In the genomic region with DNA sequence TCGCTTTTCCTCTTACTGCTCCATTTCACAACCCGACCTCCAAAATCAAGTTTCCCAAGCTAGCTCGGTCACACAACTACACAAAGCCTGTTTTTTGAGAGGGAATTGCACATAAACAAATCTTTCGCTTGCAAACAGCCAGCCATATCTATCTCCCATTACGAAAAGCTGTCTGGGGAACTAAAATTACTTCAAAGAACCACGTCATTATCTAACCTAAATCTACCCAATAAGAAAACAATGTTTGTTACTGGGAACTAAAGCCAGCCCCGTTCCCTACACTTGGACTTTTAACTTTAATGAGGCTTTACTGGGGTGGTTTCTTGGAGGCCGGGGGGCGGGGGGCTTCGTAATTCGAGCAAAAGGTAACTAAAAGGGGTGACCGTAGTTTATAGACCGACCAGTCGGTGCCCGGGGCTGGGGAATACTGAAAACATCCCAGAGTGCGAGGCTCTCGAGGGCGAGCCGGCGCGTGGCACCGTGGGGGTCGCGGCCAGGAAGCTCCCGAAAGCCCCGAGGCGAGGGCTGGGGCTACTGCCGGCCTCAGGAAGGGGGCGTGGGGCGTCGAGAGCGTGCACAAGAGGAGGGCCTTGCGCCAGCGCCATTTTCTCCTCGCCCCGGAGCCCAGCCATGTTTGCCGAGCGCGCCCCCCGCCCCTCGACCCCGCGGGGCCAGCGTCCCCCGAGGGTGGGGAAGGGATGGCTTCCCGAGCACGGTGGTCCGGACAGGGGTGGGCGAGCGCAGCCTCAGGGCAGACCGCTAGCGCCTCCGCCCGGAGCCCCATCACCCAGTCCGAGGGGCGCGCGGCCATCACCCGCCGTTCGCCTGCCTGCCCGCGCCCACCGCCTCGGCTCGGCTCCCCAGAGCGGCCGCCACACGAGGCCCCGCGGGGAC, we compare ENCODE assay signal across 8 mouse cellular contexts. TPM values are rescaled to one million over a fixed set of nuclear protein-coding genes. Genes with fewer than 3 reads are reported as not detected.
DNase-seq lines count a peak whose midpoint lies in the region; ATAC-seq lines count a peak whose summit lies in the region.

No protein-coding gene starts in this region.

- ATAC-seq in activated CD4-positive, CD25-positive, alpha-beta regulatory T cell, adult 4 months, result peak; percentile 34

- peak; percentile 72 for DNase-seq in CD4-positive helper T cell, adult 2 months (ENCODE audit: low read depth, low spot score)
- DNase-seq in embryo, embryonic 9.5 days (ENCODE audit: extremely low spot score), result peak; percentile 76
- DNase-seq in heart, adult 9 months (ENCODE audit: low spot score in 2 of 2), result peak; percentile 17 to 59
- DNase-seq in kidney, adult 9 months, result peak; percentile 44
- DNase-seq in lung, postnatal 25 days (ENCODE audit: low spot score), result peak; percentile 48
- DNase-seq in retina, embryonic 14.5 days (ENCODE audit: low spot score), result peak; percentile 75
- peak; percentile 73 for DNase-seq in yolk sac, embryonic 10.5 days (ENCODE audit: low spot score)

RNA-seq across cellular contexts. Expression of gene Sub1, which starts 1.6 kb away (rescaled TPM):
- polyA plus RNA-seq in activated CD4-positive, CD25-positive, alpha-beta regulatory T cell, adult 4 months (2017; shearing (Covaris generic)), result 1,000 to 10,000 TPM in 1 of 2 experiments, 100 to 1,000 TPM in 1; 878 to 1,002 TPM

Comparison
In these comparisons a context has a peak if more than half of its experiments do, and no peak if none do; other contexts are left out.
1. Peak in every context shown above with its lines: DNase-seq and ATAC-seq.